Mouse (Mus musculus) liver, adult 2 months (tissue): Measurements from ENCODE around the gene Oxa1l. TPM values are rescaled to one million over a fixed set of nuclear protein-coding genes. Genes with fewer than 3 reads are reported as not detected.

ENCODE experiments used
- DNase-seq: peaks from one replicate; pipeline ENCODE4 v3.0.0-alpha.2; 2011; ENCODE audit warnings: low read depth, low spot score; ENCODE audit errors: extremely low read depth
- H3K27ac ChIP-seq: fragments of 200-500 bp; replicated peaks from 2 replicates; pipeline ENCODE4 v1.5.1; 2012; ENCODE audit warnings: low read depth, mild to moderate bottlenecking, control low read depth, inconsistent platforms, low read length; ENCODE audit not compliant: insufficient read depth
- H3K27me3 ChIP-seq: fragments of 200-500 bp; 2 replicates; pipeline ENCODE4 v1.6.1; 2012; ENCODE audit warnings: mild to moderate bottlenecking, moderate library complexity, low read length, inconsistent platforms; ENCODE audit not compliant: control insufficient read depth, insufficient read depth
- H3K36me3 ChIP-seq: fragments of 200-500 bp; 2 replicates; pipeline ENCODE4 v1.6.1; 2012; ENCODE audit warnings: low read length, inconsistent platforms; ENCODE audit not compliant: control insufficient read depth, insufficient read depth
- H3K4me1 ChIP-seq: fragments of 200-500 bp; 2 replicates; pipeline ENCODE4 v1.6.1; 2011; ENCODE audit warnings: low read length; ENCODE audit not compliant: control insufficient read depth, insufficient read depth
- H3K4me3 ChIP-seq: fragments of 200-500 bp; 2 replicates; pipeline ENCODE4 v1.5.1; 2011; ENCODE audit warnings: low read depth, mild to moderate bottlenecking, control low read depth, low read length, moderate library complexity; ENCODE audit not compliant: insufficient read depth
- H3K79me2 ChIP-seq: fragments of 200-500 bp; 2 replicates; pipeline ENCODE4 v1.6.1; 2012; ENCODE audit warnings: inconsistent platforms, mild to moderate bottlenecking, low read length, moderate library complexity; ENCODE audit not compliant: control insufficient read depth, insufficient read depth
- H3K9ac ChIP-seq: fragments of 200-500 bp; 2 replicates; pipeline ENCODE4 v1.6.1; 2012; ENCODE audit warnings: low read depth, mild to moderate bottlenecking, control low read depth, inconsistent platforms, low read length
- CTCF ChIP-seq: fragments of 200-500 bp; IDR thresholded peaks from 2 replicates; pipeline ENCODE4 v1.5.1; 2011; ENCODE audit warnings: low read depth, low read length, control low read depth
- POLR2A ChIP-seq: fragments of 200-500 bp; IDR thresholded peaks from 2 replicates; pipeline ENCODE4 v1.6.1; 2011; ENCODE audit warnings: low read length, control low read depth; ENCODE audit not compliant: insufficient read depth; ENCODE audit errors: extremely low read depth
- WGBS: fragments of 180-500 bp; shearing (Covaris S2); methylation state at CpG from one replicate; pipeline ENCODE4 v1.1.7; 2018; 5-methylcytosine and 5-hydroxymethylcytosine counted together
- polyA plus RNA-seq: library from polyadenylated mRNA; depleted of rRNA; stranded (reverse); fragments of >200 nt; gene quantifications from 2 replicates; pipeline ENCODE4 v1.2.3, GENCODE M21; 2012; rRNA removed
- total RNA-seq: library from RNA; depleted of rRNA; stranded (reverse); fragments of >200 nt; gene quantifications from 2 replicates; pipeline ENCODE4 v1.2.3, GENCODE M21; 2014; rRNA removed

The Oxa1l gene
- total and polyA plus RNA-seq, 2 experiments, result 16.4 to 116 TPM

- Histone ChIP-seq H3K36me3 (no peaks in the 10 kb centered on the region), H3K79me2 (no peaks in the 10 kb centered on the region), H3K27me3 (no peaks in the 10 kb centered on the region), H3K9ac (no peak overlapping the region), H3K4me3 (no peak overlapping the region), H3K27ac (no peak overlapping the region), H3K4me1 (peaks cover 4% of the 10 kb centered on the region; the same call in 1 of the 2 replicates)
- no peak for DNase-seq
- 58% methylated on average over 13 of the region's 13 CpGs for WGBS
- TF ChIP-seq POLR2A (no peak), CTCF (no peak)
Measured at GRCm38 (mm10) chr14:54415241-54416020, 54.8 kb downstream of the Oxa1l start.

GRCm38 (mm10) chr14:54416229-54416775, 55.7 kb downstream of the Oxa1l start:
- 72% methylated on average over 5 of the region's 5 CpGs for WGBS
- H3K79me2 ChIP-seq, result no peaks in the 10 kb centered on the region
- no peaks in the 10 kb centered on the region for H3K36me3 ChIP-seq
- H3K27me3 ChIP-seq, result no peaks in the 10 kb centered on the region
- no peak overlapping the region for H3K27ac ChIP-seq
- no peaks in the 10 kb centered on the region for H3K4me1 ChIP-seq
- DNase-seq, result no peak
- no peak for TF ChIP-seq POLR2A
- TF ChIP-seq CTCF, result no peak
- no peak overlapping the region for H3K4me3 ChIP-seq
- H3K9ac ChIP-seq, result no peak overlapping the region

DNA sequence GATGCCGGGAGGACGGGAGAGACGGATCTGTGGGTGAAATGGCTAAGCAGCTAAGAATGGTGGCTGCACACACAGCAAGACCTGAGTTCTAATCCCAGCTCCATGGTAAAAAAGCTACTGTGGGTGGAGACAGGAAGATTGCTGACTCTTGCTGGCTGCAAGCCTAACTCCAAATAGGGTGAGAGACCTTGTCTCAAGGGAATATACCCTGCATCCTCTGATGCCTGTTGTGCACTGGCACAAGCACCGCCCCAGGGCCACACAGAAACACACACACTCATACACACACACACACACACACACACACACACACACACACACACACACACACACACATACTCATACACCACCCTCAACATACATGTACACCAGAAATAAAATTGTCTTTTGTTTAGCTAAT, 56.2 kb downstream of the Oxa1l start:
- H3K4me3 ChIP-seq, result no peak overlapping the region
- H3K79me2 ChIP-seq, result no peaks in the 10 kb centered on the region
- WGBS, result 93% methylated on average over 4 of the region's 4 CpGs

DNA sequence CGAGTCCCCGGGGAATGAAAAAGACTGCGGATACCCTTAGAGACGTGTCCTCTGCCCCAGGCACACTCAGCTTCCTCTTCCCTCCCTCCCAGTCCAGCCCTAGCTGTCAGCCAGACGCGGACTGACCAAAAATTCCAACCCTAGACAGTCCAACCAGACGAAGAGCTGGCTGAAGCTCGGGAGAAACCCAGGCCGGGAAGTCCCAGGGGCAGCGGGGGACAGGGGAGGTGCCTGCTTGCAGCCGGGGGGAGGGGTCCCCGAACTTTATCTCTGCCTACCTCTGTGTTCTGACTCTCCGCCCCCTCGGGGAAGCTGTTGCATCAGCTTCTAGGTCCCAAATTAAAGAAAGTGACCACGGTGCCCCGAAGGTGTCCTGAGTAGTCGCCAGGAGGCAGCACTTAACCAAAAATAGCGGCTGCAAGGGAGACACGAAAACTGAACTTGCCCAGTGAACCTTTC, 57.0 kb downstream of the Oxa1l start, which contains the start of gene Slc7a7:
Gene Slc7a7 (minus strand): TSS at position 158 of the 459 bp plus-strand sequence.
- Histone ChIP-seq H3K27me3 (no peaks in the 10 kb centered on the region), H3K36me3 (no peaks in the 10 kb centered on the region), H3K79me2 (no peaks in the 10 kb centered on the region), H3K4me3 (peak within 1 kb of the TSS; percentile 14; the same call in 1 of the 2 replicates), H3K4me1 (no peaks in the 10 kb centered on the region), H3K9ac (peak within 1 kb of the TSS; percentile 53), H3K27ac (peak within 1 kb of the TSS; percentile 4)
- TF ChIP-seq CTCF (peak; percentile 75), POLR2A (no peak)
- 5% methylated on average over 19 of the region's 19 CpGs for WGBS
- peak; percentile 43 for DNase-seq

More for the DNA sequence above, 56.2 kb downstream of the Oxa1l start:
- TF ChIP-seq CTCF (no peak), POLR2A (no peak)
- H3K4me1 ChIP-seq, result no peaks in the 10 kb centered on the region
- no peaks in the 10 kb centered on the region for H3K27me3 ChIP-seq
- H3K36me3 ChIP-seq, result no peaks in the 10 kb centered on the region
- H3K9ac ChIP-seq, result no peak overlapping the region
- no peak overlapping the region for H3K27ac ChIP-seq
- DNase-seq, result no peak

Other genes with a start within 250 kb of the Oxa1l start
- gene Dad1, start 106.7 kb upstream of the Oxa1l start, total RNA-seq, result 39.4 and 57.1 TPM in 2 replicates
- gene Dad1, start 106.7 kb upstream of the Oxa1l start, polyA plus RNA-seq, result 546 and 638 TPM in 2 replicates
- 22.1 and 25.2 TPM in 2 replicates for gene Abhd4, start 106.6 kb upstream of the Oxa1l start, total RNA-seq
- gene Abhd4, start 106.6 kb upstream of the Oxa1l start, polyA plus RNA-seq, result 33.5 and 38.4 TPM in 2 replicates
- gene Olfr49, start 75.9 kb upstream of the Oxa1l start, total RNA-seq, result not detected in 2 replicates
- gene Olfr49, start 75.9 kb upstream of the Oxa1l start, polyA plus RNA-seq, result not detected in 2 replicates
- 2.2 and 2.3 TPM in 2 replicates for gene Slc7a7, start 56.9 kb downstream of the Oxa1l start, total RNA-seq
- gene Slc7a7, start 56.9 kb downstream of the Oxa1l start, polyA plus RNA-seq, result 2.6 and 4.1 TPM in 2 replicates
- 77.8 and 85.8 TPM in 2 replicates for gene Mrpl52, start 66.1 kb downstream of the Oxa1l start, total RNA-seq
- gene Mrpl52, start 66.1 kb downstream of the Oxa1l start, polyA plus RNA-seq, result 876 and 1,262 TPM in 2 replicates
- gene Mmp14, start 70.8 kb downstream of the Oxa1l start, total RNA-seq, result 9.0 and 12.4 TPM in 2 replicates
- gene Mmp14, start 70.8 kb downstream of the Oxa1l start, polyA plus RNA-seq, result 44.0 and 52.6 TPM in 2 replicates
- gene Lrp10, start 103.3 kb downstream of the Oxa1l start, total RNA-seq, result 7.1 and 10.4 TPM in 2 replicates
- 41.3 and 50.3 TPM in 2 replicates for gene Lrp10, start 103.3 kb downstream of the Oxa1l start, polyA plus RNA-seq
- not detected in 2 replicates for gene Rem2, start 115.3 kb downstream of the Oxa1l start, total RNA-seq
- 0.10 TPM in 1 of 2 replicates, not detected in the other for gene Rem2, start 115.3 kb downstream of the Oxa1l start, polyA plus RNA-seq
- gene Prmt5, start 156.7 kb downstream of the Oxa1l start, total RNA-seq, result 7.4 and 8.0 TPM in 2 replicates
- gene Prmt5, start 156.7 kb downstream of the Oxa1l start, polyA plus RNA-seq, result 9.5 and 17.0 TPM in 2 replicates
- gene Haus4, start 193.8 kb downstream of the Oxa1l start, total RNA-seq, result 13.7 and 13.8 TPM in 2 replicates
- 7.4 and 10.9 TPM in 2 replicates for gene Haus4, start 193.8 kb downstream of the Oxa1l start, polyA plus RNA-seq
- gene Ajuba, start 216.7 kb downstream of the Oxa1l start, total RNA-seq, result 3.8 TPM in 2 replicates
- gene Ajuba, start 216.7 kb downstream of the Oxa1l start, polyA plus RNA-seq, result 9.9 and 12.2 TPM in 2 replicates
- 3.0 and 3.1 TPM in 2 replicates for gene 4931414P19Rik, start 245.2 kb downstream of the Oxa1l start, total RNA-seq
- gene 4931414P19Rik, start 245.2 kb downstream of the Oxa1l start, polyA plus RNA-seq, result 2.6 and 4.3 TPM in 2 replicates